Mouse (Mus musculus): Measurements from ENCODE around the gene Dpp6.

Gene Dpp6

DNA sequence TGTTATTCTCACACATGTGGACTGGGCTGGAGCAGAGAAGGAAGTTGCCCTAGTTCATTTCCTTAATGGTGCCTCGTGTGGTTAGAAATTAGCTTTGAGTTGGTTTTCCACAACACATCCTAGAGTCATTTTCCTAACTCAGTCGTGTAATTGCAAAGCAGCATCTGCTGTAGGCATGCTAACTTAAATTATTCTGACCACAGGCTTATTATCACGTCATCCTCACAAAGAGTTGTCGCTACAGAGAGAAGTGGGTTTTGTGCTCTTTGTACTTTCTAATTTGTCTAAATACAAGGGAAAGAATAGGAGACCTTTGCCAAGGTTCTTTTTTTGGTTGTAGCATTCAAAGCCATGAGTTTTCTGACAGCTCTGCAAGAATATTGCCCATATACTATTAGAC is 469.9 kb downstream of the Dpp6 start:
- no peak; the same call in 1 of the 2 replicates for ATAC-seq (ENCODE audit: low TSS enrichment)

DNA sequence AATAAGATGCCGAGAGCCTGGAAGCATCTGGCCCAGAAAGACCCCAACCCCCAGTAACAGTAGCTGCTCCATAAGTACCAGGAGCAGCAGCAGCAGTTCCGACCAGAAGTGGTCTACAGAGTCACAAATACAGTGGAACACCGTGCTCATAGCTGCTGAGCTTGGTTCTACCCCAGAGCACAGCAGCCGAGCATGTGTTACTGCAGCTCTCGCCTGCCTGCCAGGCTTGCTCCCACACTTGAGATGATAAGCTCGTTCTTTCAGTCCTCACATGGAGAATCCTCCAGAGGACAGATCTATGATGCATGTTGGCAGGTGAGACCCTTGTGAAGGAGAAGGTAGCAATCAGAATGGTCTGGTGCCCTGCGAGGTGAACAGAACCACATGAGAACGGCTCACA is 474.4 kb downstream of the Dpp6 start:
- ATAC-seq (ENCODE audit: low TSS enrichment), result peak; percentile 94

- no peak for ATAC-seq (ENCODE audit: low TSS enrichment)
Observed at GRCm38 (mm10) chr5:27292236-27292635, 475.2 kb downstream of the Dpp6 start.

DNA sequence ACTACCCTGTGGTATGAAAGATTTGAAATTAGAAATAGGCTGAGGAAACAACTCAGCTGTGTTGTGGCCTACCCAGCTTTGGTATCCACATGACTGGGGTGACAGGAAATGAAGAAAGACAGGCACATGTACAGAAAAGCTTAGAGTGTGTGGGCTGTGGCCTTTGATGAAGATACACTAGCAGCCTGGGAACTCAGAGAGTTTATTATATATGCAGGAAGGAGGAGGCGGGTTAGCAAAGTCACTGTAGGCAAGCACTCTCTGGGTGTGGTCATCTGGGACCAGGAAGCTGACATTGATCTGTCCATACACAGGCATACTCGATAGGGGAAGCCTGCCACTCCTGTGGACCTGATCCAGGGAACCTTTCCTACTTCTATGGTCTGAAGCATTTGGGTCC is 487.1 kb downstream of the Dpp6 start:
- peak; percentile 72 for ATAC-seq (ENCODE audit: low TSS enrichment)

- ATAC-seq (ENCODE audit: low TSS enrichment), result peak; percentile 35
Observed at GRCm38 (mm10) chr5:27306497-27307152, 489.6 kb downstream of the Dpp6 start.

- no peak for ATAC-seq (ENCODE audit: low TSS enrichment)
Observed at GRCm38 (mm10) chr5:27310217-27310616, 493.2 kb downstream of the Dpp6 start.

GRCm38 (mm10) chr5:27316674-27317073 is 499.7 kb downstream of the Dpp6 start:
- ATAC-seq (ENCODE audit: low TSS enrichment), result no peak

DNA sequence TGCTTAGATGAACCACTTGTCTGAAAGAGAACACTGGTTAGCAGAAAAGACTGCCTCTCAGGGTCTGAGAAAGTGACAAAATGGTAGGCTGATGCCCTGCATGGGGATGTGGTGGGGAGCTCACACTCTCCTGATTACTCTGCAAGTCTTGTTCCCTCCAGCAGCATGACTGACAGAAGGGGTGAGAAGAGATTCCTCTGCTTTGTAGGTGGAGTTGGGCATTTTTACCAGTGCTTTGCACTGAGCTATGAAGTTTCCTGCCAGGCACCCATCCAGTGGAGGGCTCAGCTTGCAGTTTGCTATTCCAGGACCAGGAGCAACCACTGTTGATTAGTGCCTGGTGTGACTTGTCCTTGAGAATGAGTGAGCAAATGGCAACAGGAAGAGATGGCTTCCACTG is 500.3 kb downstream of the Dpp6 start:
- peak; percentile 93 for ATAC-seq (ENCODE audit: low TSS enrichment)

GRCm38 (mm10) chr5:27317832-27318231 is 500.8 kb downstream of the Dpp6 start:
- ATAC-seq (ENCODE audit: low TSS enrichment), result no peak

- ATAC-seq (ENCODE audit: low TSS enrichment), result no peak
Observed at GRCm38 (mm10) chr5:27319731-27320130, 502.7 kb downstream of the Dpp6 start.

GRCm38 (mm10) chr5:27322895-27323792 is 506.1 kb downstream of the Dpp6 start:
- peak; percentile 54 for ATAC-seq (ENCODE audit: low TSS enrichment)

- peak; percentile 75 for ATAC-seq (ENCODE audit: low TSS enrichment)
Observed at GRCm38 (mm10) chr5:27324346-27324928, 507.4 kb downstream of the Dpp6 start.

DNA sequence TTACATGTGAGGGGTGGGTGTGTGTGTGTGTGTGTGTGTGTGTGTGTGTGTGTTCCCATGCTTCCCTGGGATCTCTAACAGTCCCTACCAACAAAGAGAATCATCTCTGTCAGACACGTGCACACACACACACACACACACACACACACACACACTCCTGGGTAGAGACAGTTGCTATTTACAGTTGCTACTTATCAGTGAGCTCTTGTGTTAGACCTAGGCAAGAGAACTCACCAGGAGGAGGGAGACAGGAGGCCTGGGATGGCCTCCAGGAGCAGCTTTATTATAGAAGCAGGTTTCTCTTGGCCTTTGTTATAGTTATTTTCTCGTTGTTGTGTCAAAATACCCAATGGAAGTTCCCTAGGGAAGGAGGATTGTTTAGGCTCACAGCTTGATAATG is 519.7 kb downstream of the Dpp6 start:
- ATAC-seq (ENCODE audit: low TSS enrichment), result no peak

DNA sequence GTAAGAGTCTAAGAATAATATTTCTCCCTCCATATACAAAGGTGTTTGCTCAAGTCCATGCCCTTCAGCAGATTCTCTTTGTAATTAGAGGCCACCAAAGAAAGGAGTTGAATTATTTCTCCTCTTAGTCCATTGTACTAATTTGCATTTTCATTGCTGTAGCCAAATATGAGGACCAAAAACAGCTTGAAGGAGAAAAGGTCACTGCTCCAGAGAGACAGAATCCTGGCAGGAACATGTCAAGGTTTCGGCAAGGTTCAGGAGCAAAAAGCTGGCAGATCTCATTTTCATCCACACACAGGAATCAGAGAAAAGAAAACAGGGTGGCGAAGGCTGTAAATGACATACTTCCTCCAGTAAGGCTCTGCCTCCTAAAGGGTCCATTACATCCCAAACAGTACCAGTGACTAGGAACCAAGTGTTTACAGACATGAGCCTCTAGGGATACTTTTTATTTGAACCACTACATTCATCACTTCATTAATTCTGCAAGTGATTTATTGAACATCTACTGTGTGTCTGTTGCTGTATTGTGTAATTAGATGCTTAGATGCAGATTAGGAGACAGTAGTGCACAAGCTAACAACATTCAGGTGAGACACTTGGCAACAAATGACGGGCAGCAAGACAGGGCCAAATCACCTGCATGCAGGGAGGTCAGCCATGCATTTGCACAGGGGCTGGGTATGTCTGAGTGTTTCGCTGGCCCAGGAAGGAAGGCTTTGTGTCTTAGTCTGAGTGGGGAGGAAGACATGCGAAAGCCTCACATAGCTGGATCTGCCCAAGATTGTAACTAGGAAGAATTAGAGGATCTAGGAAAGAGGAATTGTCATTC is 522.4 kb downstream of the Dpp6 start:
- no peak for ATAC-seq (ENCODE audit: low TSS enrichment)

GRCm38 (mm10) chr5:27342276-27342675 is 525.3 kb downstream of the Dpp6 start:
- no peak for ATAC-seq (ENCODE audit: low TSS enrichment)

- ATAC-seq (ENCODE audit: low TSS enrichment), result no peak
Observed at GRCm38 (mm10) chr5:27343626-27344025, 526.6 kb downstream of the Dpp6 start.

GRCm38 (mm10) chr5:27348181-27349095 is 531.4 kb downstream of the Dpp6 start:
- no peak for ATAC-seq (ENCODE audit: low TSS enrichment)

DNA sequence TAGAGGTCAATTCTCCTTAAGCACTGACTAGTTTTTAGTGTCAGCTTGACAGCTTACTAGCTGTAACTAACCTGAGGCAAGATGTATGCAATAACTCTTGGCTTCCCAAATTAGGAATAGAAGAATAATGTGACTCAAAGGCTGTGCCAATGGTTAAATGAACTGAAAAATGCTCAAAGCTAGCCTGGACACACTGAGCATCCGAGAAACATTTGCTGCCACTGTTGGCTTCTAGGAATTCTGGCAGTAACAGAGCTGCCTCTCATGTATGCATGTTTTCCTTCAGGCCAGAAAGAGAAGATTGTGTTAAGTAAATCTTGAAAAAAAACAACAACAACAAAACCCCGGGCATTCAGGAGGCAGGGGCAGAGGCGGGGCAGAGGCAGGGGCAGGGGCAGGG is 540.6 kb downstream of the Dpp6 start:
- no peak for ATAC-seq (ENCODE audit: low TSS enrichment)

DNA sequence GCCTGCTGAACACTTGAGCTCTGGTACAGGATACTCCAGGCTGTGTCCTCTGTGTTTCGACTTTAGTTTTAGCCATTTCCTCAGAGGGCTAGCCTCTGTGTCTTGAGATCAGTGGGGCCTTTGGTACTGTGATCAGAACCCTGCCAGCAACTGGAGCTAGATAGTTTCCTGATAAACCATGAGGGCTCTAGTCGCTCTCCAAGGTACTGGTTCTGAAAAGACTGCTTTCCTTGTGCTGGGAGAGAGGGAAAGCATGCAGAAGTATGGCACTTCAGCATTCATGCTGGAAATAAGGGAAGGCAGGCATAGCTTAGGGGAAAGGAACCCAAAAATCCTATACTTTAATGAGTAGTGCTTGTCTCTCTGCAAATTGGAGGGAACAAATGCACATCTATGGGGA is 548.9 kb downstream of the Dpp6 start:
- ATAC-seq (ENCODE audit: low TSS enrichment), result no peak

DNA sequence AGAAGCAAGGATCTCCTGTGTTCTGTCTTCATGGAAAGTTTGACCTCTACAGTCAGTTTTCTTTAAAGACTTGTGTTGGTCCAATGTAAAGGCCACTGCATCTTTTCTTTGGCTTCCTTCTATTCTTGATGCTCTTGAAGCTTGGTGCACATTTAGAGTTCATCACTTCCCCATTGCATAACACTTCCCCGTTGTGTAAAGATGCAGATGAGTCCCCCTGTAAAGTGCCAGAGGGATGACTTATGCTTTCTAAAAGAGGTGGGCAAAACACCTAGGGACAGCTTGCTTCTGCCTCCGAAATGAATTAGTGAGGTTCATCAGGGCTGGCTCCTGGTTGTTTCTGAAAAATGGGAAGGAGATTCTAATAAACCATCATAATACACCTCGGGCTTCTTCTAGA is 553.8 kb downstream of the Dpp6 start:
- ATAC-seq (ENCODE audit: low TSS enrichment), result peak; percentile 80

DNA sequence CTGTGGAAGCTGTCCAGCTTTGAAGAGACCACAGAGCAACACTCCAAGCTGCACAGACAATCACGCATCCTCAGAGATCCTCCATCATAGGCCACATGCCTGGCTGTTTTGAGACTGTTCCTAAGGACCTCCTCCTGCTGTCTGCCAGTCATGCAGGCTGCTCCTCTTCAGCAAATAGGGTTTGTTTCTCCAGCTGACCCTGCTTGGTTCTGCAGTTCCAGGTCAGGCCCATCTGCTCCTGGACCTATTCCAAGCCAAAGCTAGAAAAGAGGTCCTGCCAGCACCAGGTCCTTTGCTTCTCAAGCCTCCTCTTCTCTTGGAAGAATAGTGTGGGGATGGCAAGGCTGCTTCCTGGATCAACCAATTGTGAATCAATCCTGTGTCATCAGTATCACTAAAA is 556.9 kb downstream of the Dpp6 start:
- ATAC-seq (ENCODE audit: low TSS enrichment), result no peak

Measured in frontal cortex, adult (tissue).